Comparison of ENCODE assay signal across 8 mouse cellular contexts in genomic region chr16:17858592-17858991, GRCm38 (mm10). TPM values are rescaled to one million over a fixed set of nuclear protein-coding genes. Genes with fewer than 3 reads are reported as not detected.
DNase-seq lines count a peak whose midpoint lies in the region; ATAC-seq lines count a peak whose summit lies in the region.

No protein-coding gene starts in this region.

- no peak overlapping the region for H3K9ac ChIP-seq in hindbrain, embryonic 14.5 days
- H3K9ac ChIP-seq in hindbrain, embryonic 13.5 days = no peak overlapping the region
- no peak overlapping the region for H3K9ac ChIP-seq in embryonic facial prominence, embryonic 11.5 days (replicated peaks; ENCODE audit: low read length)

- no peak overlapping the region for H3K27ac ChIP-seq in hindbrain, embryonic 14.5 days
- H3K27ac ChIP-seq in hindbrain, embryonic 13.5 days = no peak overlapping the region
- no peak overlapping the region for H3K27ac ChIP-seq in embryonic facial prominence, embryonic 11.5 days (replicated peaks; ENCODE audit: low read depth, low read length)

- 0 out of 2 replicates have a peak, but pooled peaks have one; percentile 43 for ATAC-seq in hindbrain, embryonic 14.5 days (ENCODE audit: low FRiP score)
- ATAC-seq in hindbrain, embryonic 13.5 days (ENCODE audit: low FRiP score) = no peak
- no peak for ATAC-seq in embryonic facial prominence, embryonic 11.5 days (replicated peaks; ENCODE audit: insufficient number of reproducible peaks, low FRiP score, low TSS enrichment, low read depth)

- no peak overlapping the region for H3K4me3 ChIP-seq in hindbrain, embryonic 14.5 days (replicated peaks; ENCODE audit: low read length)
- no peak overlapping the region for H3K4me3 ChIP-seq in hindbrain, embryonic 13.5 days
- H3K4me3 ChIP-seq in embryonic facial prominence, embryonic 11.5 days (ENCODE audit: low read depth, low read length) = no peak overlapping the region

- no peak overlapping the region for H3K4me2 ChIP-seq in hindbrain, embryonic 14.5 days (replicated peaks)
- H3K4me2 ChIP-seq in hindbrain, embryonic 13.5 days = no peak overlapping the region
- no peak overlapping the region for H3K4me2 ChIP-seq in embryonic facial prominence, embryonic 11.5 days (ENCODE audit: low read depth, low read length)

- H3K27me3 ChIP-seq in hindbrain, embryonic 14.5 days (ENCODE audit: control insufficient read depth, insufficient read depth, low read length) = no peaks in the 10 kb centered on the region
- H3K27me3 ChIP-seq in hindbrain, embryonic 13.5 days = no peaks in the 10 kb centered on the region
- no peaks in the 10 kb centered on the region for H3K27me3 ChIP-seq in embryonic facial prominence, embryonic 11.5 days (ENCODE audit: control insufficient read depth, insufficient read depth, low read length)

- peaks cover 73% of the 10 kb centered on the region for H3K36me3 ChIP-seq in hindbrain, embryonic 14.5 days (replicated peaks; ENCODE audit: control insufficient read depth, insufficient read depth)
- peaks cover 66% of the 10 kb centered on the region for H3K36me3 ChIP-seq in hindbrain, embryonic 13.5 days
- H3K36me3 ChIP-seq in embryonic facial prominence, embryonic 11.5 days (replicated peaks; ENCODE audit: control insufficient read depth, insufficient read depth, low read depth, low read length) = peaks cover 17% of the 10 kb centered on the region

- DNase-seq in hindbrain, embryonic 14.5 days (ENCODE audit: low spot score) = peak; percentile 46
- DNase-seq in thymus, postnatal 14 days = peak; percentile 30
- DNase-seq in thymus, postnatal 10 days (ENCODE audit: low spot score in 2 of 2) = no peak
- peak; percentile 49 for DNase-seq in embryonic facial prominence, embryonic 11.5 days (ENCODE audit: low spot score)
- no peak for DNase-seq in layer of hippocampus, adult 9-11 months
- DNase-seq in layer of hippocampus, postnatal 14 days (ENCODE audit: low spot score in 2 of 2) = no peak
- no peak for DNase-seq in layer of hippocampus, postnatal 36 days

- no peaks in the 10 kb centered on the region for H3K9me3 ChIP-seq in hindbrain, embryonic 14.5 days (ENCODE audit: control insufficient read depth, low read length)
- H3K9me3 ChIP-seq in hindbrain, embryonic 13.5 days = no peaks in the 10 kb centered on the region
- no peaks in the 10 kb centered on the region for H3K9me3 ChIP-seq in embryonic facial prominence, embryonic 11.5 days (replicated peaks; ENCODE audit: control insufficient read depth, low read length)

- H3K4me1 ChIP-seq in hindbrain, embryonic 14.5 days (replicated peaks; ENCODE audit: control insufficient read depth, insufficient read depth, low read length) = no peaks in the 10 kb centered on the region
- no peaks in the 10 kb centered on the region for H3K4me1 ChIP-seq in hindbrain, embryonic 13.5 days (replicated peaks)
- no peaks in the 10 kb centered on the region for H3K4me1 ChIP-seq in embryonic facial prominence, embryonic 11.5 days (ENCODE audit: control insufficient read depth, insufficient read depth, low read length)

RNA-seq across cellular contexts. Expression of gene Car15, which starts 20.4 kb away (rescaled TPM):
- polyA plus RNA-seq in hindbrain, embryonic 14.5 days (2014; fragmentation: Nextera tagmentation; extraction: Ambion mirVana) = 2.5 and 3.4 TPM in 2 replicates
- polyA plus RNA-seq in hindbrain, embryonic 13.5 days (2015; fragmentation: Nextera tagmentation; extraction: Ambion mirVana) = 4.5 and 4.8 TPM in 2 replicates
- polyA plus RNA-seq in embryonic facial prominence, embryonic 11.5 days (2014; fragmentation: Nextera tagmentation; extraction: Ambion mirVana) = 1.7 and 2.0 TPM in 2 replicates
- total RNA-seq in layer of hippocampus, postnatal 14 days (2021) = 10 to 100 TPM; 12.9 to 13.8 TPM
- total RNA-seq in layer of hippocampus, postnatal 36 days (2021) = 10 to 100 TPM; 12.8 to 16.4 TPM

RNA-seq across cellular contexts. Expression of gene B830017H08Rik, which starts 25.7 kb away (rescaled TPM):
- polyA plus RNA-seq in hindbrain, embryonic 14.5 days (2014; fragmentation: Nextera tagmentation; extraction: Ambion mirVana) = 6.0 and 6.1 TPM in 2 replicates
- polyA plus RNA-seq in hindbrain, embryonic 13.5 days (2015; fragmentation: Nextera tagmentation; extraction: Ambion mirVana) = 2.1 and 2.2 TPM in 2 replicates
- polyA plus RNA-seq in embryonic facial prominence, embryonic 11.5 days (2014; fragmentation: Nextera tagmentation; extraction: Ambion mirVana) = not detected in 2 replicates
- 1 to 10 TPM; 5.8 to 6.3 TPM for total RNA-seq in layer of hippocampus, postnatal 14 days (2021)
- 1 to 10 TPM; 2.6 to 4.0 TPM for total RNA-seq in layer of hippocampus, postnatal 36 days (2021)

RNA-seq across cellular contexts. Expression of gene Gm20518, which starts 32.9 kb away (rescaled TPM):
- 0.29 and 0.48 TPM in 2 replicates for polyA plus RNA-seq in hindbrain, embryonic 14.5 days (2014; fragmentation: Nextera tagmentation; extraction: Ambion mirVana)
- 0.63 and 0.65 TPM in 2 replicates for polyA plus RNA-seq in hindbrain, embryonic 13.5 days (2015; fragmentation: Nextera tagmentation; extraction: Ambion mirVana)
- 0.14 and 0.20 TPM in 2 replicates for polyA plus RNA-seq in embryonic facial prominence, embryonic 11.5 days (2014; fragmentation: Nextera tagmentation; extraction: Ambion mirVana)
- 1 to 10 TPM; 1.9 to 2.4 TPM for total RNA-seq in layer of hippocampus, postnatal 14 days (2021)
- 1 to 10 TPM; 2.7 to 4.1 TPM for total RNA-seq in layer of hippocampus, postnatal 36 days (2021)

RNA-seq across cellular contexts. Expression of gene Tssk1, which starts 35.4 kb away (rescaled TPM):
- 0.05 and 0.13 TPM in 2 replicates for polyA plus RNA-seq in hindbrain, embryonic 14.5 days (2014; fragmentation: Nextera tagmentation; extraction: Ambion mirVana)
- 0.05 and 0.10 TPM in 2 replicates for polyA plus RNA-seq in hindbrain, embryonic 13.5 days (2015; fragmentation: Nextera tagmentation; extraction: Ambion mirVana)
- polyA plus RNA-seq in embryonic facial prominence, embryonic 11.5 days (2014; fragmentation: Nextera tagmentation; extraction: Ambion mirVana) = not detected in 2 replicates
- not detected for total RNA-seq in layer of hippocampus, postnatal 14 days (2021)
- not detected for total RNA-seq in layer of hippocampus, postnatal 36 days (2021)

RNA-seq across cellular contexts. Expression of gene Dgcr2, which starts 39.8 kb away (rescaled TPM):
- polyA plus RNA-seq in hindbrain, embryonic 14.5 days (2014; fragmentation: Nextera tagmentation; extraction: Ambion mirVana) = 105 TPM in 2 replicates
- polyA plus RNA-seq in hindbrain, embryonic 13.5 days (2015; fragmentation: Nextera tagmentation; extraction: Ambion mirVana) = 94.0 and 101 TPM in 2 replicates
- 68.8 and 76.6 TPM in 2 replicates for polyA plus RNA-seq in embryonic facial prominence, embryonic 11.5 days (2014; fragmentation: Nextera tagmentation; extraction: Ambion mirVana)
- total RNA-seq in layer of hippocampus, postnatal 14 days (2021) = 100 to 1,000 TPM; 105 to 111 TPM
- total RNA-seq in layer of hippocampus, postnatal 36 days (2021) = 100 to 1,000 TPM; 106 to 110 TPM

Comparison
In these comparisons a context has a peak if more than half of its experiments do, and no peak if none do; other contexts are left out.
1. DNase-seq: peak in hindbrain, embryonic 14.5 days (single experiment), thymus, postnatal 14 days (single experiment) and embryonic facial prominence, embryonic 11.5 days (single experiment); none in thymus, postnatal 10 days (0 of 2), layer of hippocampus, adult 9-11 months (single experiment), layer of hippocampus, postnatal 14 days (0 of 2) and layer of hippocampus, postnatal 36 days (0 of 2).